Mouse (Mus musculus): ENCODE measurements around the gene Depdc5. TPM values are rescaled to one million over a fixed set of nuclear protein-coding genes. Genes with fewer than 3 reads are reported as not detected.
"Not testable (repeated sequence)": the region's sequence is repeated elsewhere in the genome, so short reads cannot be mapped to it uniquely, and the experiment has no call there.

The Depdc5 gene
- polyA plus RNA-seq, 1 experiment from 2014 or later, result 37.5 TPM

- Histone ChIP-seq H3K9me3 (no peaks in the 10 kb centered on the region; the same call in 1 of the 2 replicates), H3K27ac (peak within 1 kb of the TSS; percentile 89), H3K9ac (replicated peaks) (peak within 1 kb of the TSS; percentile 98), H3K27me3 (no peaks in the 10 kb centered on the region), H3K4me1 (replicated peaks) (peaks cover 30% of the 10 kb centered on the region), H3K4me2 (replicated peaks) (peak within 1 kb of the TSS; percentile 74), H3K4me3 (replicated peaks) (peak within 1 kb of the TSS; percentile 96), H3K36me3 (peaks cover 7% of the 10 kb centered on the region)
- under 1% methylated on average over 51 of the region's 51 CpGs for WGBS
- peak; percentile 97 for ATAC-seq
Observed at GRCm38 (mm10) chr5:32853731-32854507, 9.6 kb upstream of the Depdc5 start, which contains the start of gene Prr14l. Gene Prr14l, minus strand, starts transcription at chr5:32854256.

GRCm38 (mm10) chr5:32854818-32855217, 8.7 kb upstream of the Depdc5 start:
- peaks cover 30% of the 10 kb centered on the region for H3K4me1 ChIP-seq (replicated peaks)
- WGBS, result 84% methylated on average over 4 of the region's 4 CpGs
- H3K4me3 ChIP-seq (replicated peaks), result no peak overlapping the region
- no peak overlapping the region for H3K4me2 ChIP-seq (replicated peaks)
- H3K9ac ChIP-seq (replicated peaks), result no peak overlapping the region
- ATAC-seq, result no peak
- H3K27ac ChIP-seq, result peak overlapping the region; percentile 65
- H3K9me3 ChIP-seq, result no peaks in the 10 kb centered on the region; the same call in 1 of the 2 replicates
- peaks cover 7% of the 10 kb centered on the region for H3K36me3 ChIP-seq
- no peaks in the 10 kb centered on the region for H3K27me3 ChIP-seq

- not testable (repeated sequence) for H3K9ac ChIP-seq (replicated peaks); ATAC-seq; H3K4me3 ChIP-seq (replicated peaks); H3K27me3 ChIP-seq; H3K9me3 ChIP-seq; H3K4me2 ChIP-seq (replicated peaks); H3K36me3 ChIP-seq; H3K27ac ChIP-seq
- 100% methylated on average over 2 of the region's 3 CpGs for WGBS
- peaks cover 30% of the 10 kb centered on the region for H3K4me1 ChIP-seq (replicated peaks)
Observed at GRCm38 (mm10) chr5:32855274-32855673, 8.2 kb upstream of the Depdc5 start.

GRCm38 (mm10) chr5:32857781-32858220, 5.7 kb upstream of the Depdc5 start:
- H3K9ac ChIP-seq (replicated peaks), result peak overlapping the region; percentile 59

GRCm38 (mm10) chr5:32861082-32861481, 2.4 kb upstream of the Depdc5 start:
- no peak overlapping the region for H3K9ac ChIP-seq (replicated peaks)
- no peaks in the 10 kb centered on the region for H3K9me3 ChIP-seq
- peaks cover 18% of the 10 kb centered on the region for H3K4me1 ChIP-seq (replicated peaks)
- H3K36me3 ChIP-seq, result peaks cover 3% of the 10 kb centered on the region; the same call in 1 of the 2 replicates
- WGBS, result 97% methylated on average over 1 of the region's 1 CpGs
- no peak overlapping the region for H3K27ac ChIP-seq
- no peak for ATAC-seq
- no peak overlapping the region for H3K4me3 ChIP-seq (replicated peaks)
- no peak overlapping the region for H3K4me2 ChIP-seq (replicated peaks)
- no peaks in the 10 kb centered on the region for H3K27me3 ChIP-seq

More at GRCm38 (mm10) chr5:32857781-32858220, 5.7 kb upstream of the Depdc5 start:
- no peak; the same call in 1 of the 2 replicates for ATAC-seq
- H3K9me3 ChIP-seq, result no peaks in the 10 kb centered on the region
- H3K36me3 ChIP-seq, result no peaks in the 10 kb centered on the region
- peak overlapping the region; percentile 53 for H3K4me3 ChIP-seq (replicated peaks)
- no peaks in the 10 kb centered on the region for H3K27me3 ChIP-seq
- no peak overlapping the region for H3K27ac ChIP-seq
- H3K4me2 ChIP-seq (replicated peaks), result peak overlapping the region; percentile 60
- peaks cover 9% of the 10 kb centered on the region for H3K4me1 ChIP-seq (replicated peaks)
- 4% methylated on average over 6 of the region's 6 CpGs for WGBS

GRCm38 (mm10) chr5:32862469-32863132, 900 bp upstream of the Depdc5 start:
- peaks cover 15% of the 10 kb centered on the region for H3K36me3 ChIP-seq
- no peak overlapping the region for H3K4me3 ChIP-seq (replicated peaks)
- no peaks in the 10 kb centered on the region for H3K27me3 ChIP-seq
- no peak for ATAC-seq
- H3K9ac ChIP-seq (replicated peaks), result no peak overlapping the region
- H3K4me1 ChIP-seq (replicated peaks), result peaks cover 18% of the 10 kb centered on the region
- whole genome bisulfite sequencing, result 81% methylated on average over 6 of the region's 6 CpGs
- H3K4me2 ChIP-seq (replicated peaks), result peak overlapping the region; percentile 79; the same call in 1 of the 2 replicates
- no peak overlapping the region for H3K27ac ChIP-seq
- H3K9me3 ChIP-seq, result no peaks in the 10 kb centered on the region

- no peak overlapping the region for H3K27ac ChIP-seq
- no peak overlapping the region for H3K4me2 ChIP-seq (replicated peaks)
- no peaks in the 10 kb centered on the region for H3K9me3 ChIP-seq
- H3K27me3 ChIP-seq, result no peaks in the 10 kb centered on the region
- H3K4me1 ChIP-seq (replicated peaks), result peaks cover 9% of the 10 kb centered on the region
- H3K9ac ChIP-seq (replicated peaks), result no peak overlapping the region
- H3K4me3 ChIP-seq (replicated peaks), result no peak overlapping the region
- over 99% methylated on average over 5 of the region's 5 CpGs for WGBS
- ATAC-seq, result no peak
- peaks cover 71% of the 10 kb centered on the region for H3K36me3 ChIP-seq
Observed at GRCm38 (mm10) chr5:32869389-32870024, 6.0 kb downstream of the Depdc5 start.

GRCm38 (mm10) chr5:32872346-32872745, 8.8 kb downstream of the Depdc5 start:
- Histone ChIP-seq H3K9me3 (no peaks in the 10 kb centered on the region), H3K4me1 (replicated peaks) (no peaks in the 10 kb centered on the region), H3K27ac (no peak overlapping the region), H3K9ac (replicated peaks) (no peak overlapping the region), H3K27me3 (no peaks in the 10 kb centered on the region), H3K4me2 (replicated peaks) (no peak overlapping the region), H3K36me3 (peaks cover 76% of the 10 kb centered on the region), H3K4me3 (replicated peaks) (no peak overlapping the region)
- ATAC-seq, result no peak
- 92% methylated on average over 5 of the region's 5 CpGs for WGBS

GRCm38 (mm10) chr5:32886739-32887138, 23.2 kb downstream of the Depdc5 start:
- peaks cover 80% of the 10 kb centered on the region for H3K36me3 ChIP-seq
- H3K9me3 ChIP-seq, result no peaks in the 10 kb centered on the region; the same call in 1 of the 2 replicates
- H3K9ac ChIP-seq (replicated peaks), result no peak overlapping the region
- H3K27ac ChIP-seq, result no peak overlapping the region
- H3K4me1 ChIP-seq (replicated peaks), result no peaks in the 10 kb centered on the region
- no peak for ATAC-seq
- no peak overlapping the region for H3K4me2 ChIP-seq (replicated peaks)
- 75% methylated on average over 3 of the region's 3 CpGs for WGBS
- H3K27me3 ChIP-seq, result no peaks in the 10 kb centered on the region
- H3K4me3 ChIP-seq (replicated peaks), result no peak overlapping the region

GRCm38 (mm10) chr5:32907496-32907895, 44.0 kb downstream of the Depdc5 start:
- no peak for ATAC-seq
- Histone ChIP-seq H3K4me1 (replicated peaks) (no peaks in the 10 kb centered on the region), H3K27me3 (no peaks in the 10 kb centered on the region), H3K36me3 (peaks cover 59% of the 10 kb centered on the region), H3K9me3 (no peaks in the 10 kb centered on the region), H3K4me2 (replicated peaks) (no peak overlapping the region), H3K27ac (no peak overlapping the region), H3K4me3 (replicated peaks) (no peak overlapping the region), H3K9ac (replicated peaks) (no peak overlapping the region)
- 30% methylated on average over 1 of the region's 1 CpGs for WGBS

GRCm38 (mm10) chr5:32914071-32914470, 50.6 kb downstream of the Depdc5 start:
- Histone ChIP-seq H3K27ac (no peak overlapping the region), H3K36me3 (peaks cover 67% of the 10 kb centered on the region), H3K4me2 (replicated peaks) (no peak overlapping the region), H3K9me3 (no peaks in the 10 kb centered on the region), H3K9ac (replicated peaks) (no peak overlapping the region), H3K4me1 (replicated peaks) (no peaks in the 10 kb centered on the region), H3K27me3 (no peaks in the 10 kb centered on the region), H3K4me3 (replicated peaks) (no peak overlapping the region)
- no peak for ATAC-seq
- 81% methylated on average over 3 of the region's 3 CpGs for WGBS

GRCm38 (mm10) chr5:32919281-32919680, 55.8 kb downstream of the Depdc5 start:
- not testable (repeated sequence) for H3K9ac ChIP-seq (replicated peaks); H3K27ac ChIP-seq; ATAC-seq; H3K27me3 ChIP-seq; H3K4me1 ChIP-seq (replicated peaks); H3K9me3 ChIP-seq; H3K4me3 ChIP-seq (replicated peaks); H3K4me2 ChIP-seq (replicated peaks)
- peaks cover 67% of the 10 kb centered on the region for H3K36me3 ChIP-seq
- WGBS, result 87% methylated on average over 2 of the region's 2 CpGs

All from midbrain, embryonic 13.5 days (tissue).